Mouse (Mus musculus) testis, postnatal 10 days (tissue): ENCODE results near the gene Gm8122.
"Not testable (repeated sequence)": the region's sequence is repeated elsewhere in the genome, so short reads cannot be mapped to it uniquely, and the experiment has no call there.

Source experiments
- DNase-seq: peaks from one replicate; pipeline ENCODE4 v3.0.0; 2021; ENCODE audit warnings: low spot score

Gene Gm8122

GRCm38 (mm10) chr14:43235204-43235603, at the start of gene Gm8122:
Gm8122 (minus strand) TSS chr14:43235304.
- DNase-seq = not testable (repeated sequence)

DNA sequence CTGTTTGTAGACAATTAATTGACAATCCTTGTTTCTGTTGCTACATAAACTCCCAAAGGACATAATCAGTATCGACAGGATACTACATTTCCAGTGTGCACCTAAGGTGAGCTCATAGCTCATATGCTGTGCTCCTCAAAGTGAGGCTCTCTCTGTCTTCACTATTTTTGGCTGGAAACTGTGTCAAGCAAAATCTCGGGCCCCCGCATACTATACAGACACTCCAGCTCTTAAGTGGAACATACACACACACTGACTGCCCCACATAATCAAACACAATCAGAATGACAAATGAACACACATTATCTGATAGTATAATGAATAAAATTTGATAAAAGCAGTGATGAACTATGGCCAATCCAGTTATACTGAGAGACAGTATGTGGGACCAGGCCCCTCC, 43.6 kb upstream of the Gm8122 start:
- peak; percentile 60 for DNase-seq

- not testable (repeated sequence) for DNase-seq
Measured at GRCm38 (mm10) chr14:43278146-43278545, 43.0 kb upstream of the Gm8122 start.

- DNase-seq = not testable (repeated sequence)
Measured at GRCm38 (mm10) chr14:43277468-43277867, 42.4 kb upstream of the Gm8122 start.

GRCm38 (mm10) chr14:43275752-43276151, 40.6 kb upstream of the Gm8122 start:
- DNase-seq = not testable (repeated sequence)

DNA sequence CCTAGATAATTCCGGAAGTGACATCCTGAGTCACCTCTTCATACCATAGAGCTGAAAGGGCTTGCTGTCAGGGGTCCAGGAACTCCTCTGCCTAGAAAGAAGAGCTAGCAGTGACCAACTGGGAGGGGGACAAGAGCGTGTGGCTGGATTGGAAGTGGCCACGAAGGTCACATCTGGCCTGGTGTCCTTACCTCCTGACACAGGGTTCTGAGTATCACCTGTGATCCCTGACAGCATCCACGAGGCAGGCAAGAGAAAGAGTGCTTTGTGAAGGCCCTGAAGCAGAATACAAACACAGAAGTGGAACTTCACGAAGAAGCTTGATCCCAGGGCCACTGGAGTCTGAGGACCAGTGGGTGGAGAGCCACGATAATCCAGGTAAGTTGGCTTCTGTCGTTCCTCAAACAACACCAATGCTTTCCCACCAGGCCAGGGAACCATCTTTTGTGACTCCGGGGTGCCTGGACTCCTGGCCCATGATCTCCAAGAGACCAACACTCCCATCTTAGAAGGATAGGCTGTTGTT, 39.9 kb upstream of the Gm8122 start, which contains the start of gene Gm9732:
Gene Gm9732 (plus strand): TSS at position 51 of the 526 bp plus-strand sequence.
- peak; percentile 62 for DNase-seq

DNA sequence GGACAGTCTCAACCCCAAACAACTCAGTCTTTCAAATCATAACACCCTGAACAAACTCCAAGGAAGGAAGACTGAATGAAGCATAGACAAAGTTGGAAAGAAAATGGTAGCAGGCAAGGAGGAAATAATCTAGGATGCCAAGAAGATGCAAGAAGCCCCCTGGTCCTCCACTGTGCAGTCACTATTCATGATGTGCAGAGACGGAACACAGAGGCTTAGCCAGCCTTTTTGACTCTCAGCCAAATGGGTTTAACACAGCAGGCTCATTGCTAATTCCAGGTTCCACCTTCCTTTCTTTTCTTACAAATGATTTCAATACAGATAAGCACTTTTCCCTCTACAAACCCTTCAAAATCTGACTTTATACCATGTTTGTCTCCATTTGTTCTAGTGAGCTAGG, 38.1 kb upstream of the Gm8122 start:
- DNase-seq = not testable (repeated sequence)

- DNase-seq = not testable (repeated sequence)
Measured at GRCm38 (mm10) chr14:43269211-43269610, 34.1 kb upstream of the Gm8122 start.

GRCm38 (mm10) chr14:43268521-43269084, 33.5 kb upstream of the Gm8122 start:
- DNase-seq = not testable (repeated sequence)

DNA sequence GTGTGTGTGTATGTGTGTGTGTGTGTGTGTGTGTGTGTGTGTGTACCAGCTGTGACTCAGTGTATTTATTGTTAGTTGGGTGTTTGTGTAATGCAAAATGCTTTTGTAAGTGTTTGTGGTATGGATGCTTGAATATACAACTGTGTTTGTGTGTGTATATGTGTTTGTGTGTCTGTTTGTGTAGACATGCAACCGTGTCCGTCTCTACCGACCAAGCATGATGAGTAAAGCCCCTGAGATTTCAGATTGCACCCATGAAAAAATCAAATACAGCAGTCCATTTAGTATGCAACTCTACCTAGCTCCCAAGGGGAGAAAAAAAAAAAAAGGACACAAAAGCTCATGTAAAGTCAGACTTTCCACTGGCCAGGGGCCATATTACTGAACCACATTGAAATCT, 28.3 kb upstream of the Gm8122 start:
- DNase-seq = not testable (repeated sequence)

DNA sequence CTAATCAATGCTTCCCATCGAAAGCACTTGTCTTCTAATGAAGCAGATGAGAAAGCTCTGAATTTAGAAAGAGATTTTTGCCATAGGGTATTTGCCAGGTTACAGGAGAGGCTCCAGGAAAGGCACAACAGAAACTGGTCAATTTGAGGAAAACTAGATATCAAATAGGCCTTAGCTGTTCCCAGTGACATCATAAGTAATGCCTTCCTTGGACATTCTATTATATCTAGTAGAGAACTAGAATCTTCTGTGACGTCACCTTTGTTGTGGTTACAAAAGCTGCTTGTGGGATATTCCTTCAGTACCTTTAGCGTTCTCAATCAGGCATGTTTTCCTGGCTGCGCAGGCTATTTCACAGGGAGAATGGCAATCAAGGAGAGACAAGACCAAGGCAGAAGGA, 23.2 kb upstream of the Gm8122 start, which contains the start of gene Gm8126:
Gene Gm8126 (plus strand): TSS at position 301 of the 400 bp plus-strand sequence.
- not testable (repeated sequence) for DNase-seq

- DNase-seq = not testable (repeated sequence)
Measured at GRCm38 (mm10) chr14:43256511-43256910, 21.4 kb upstream of the Gm8122 start.

GRCm38 (mm10) chr14:43250549-43251253, 15.6 kb upstream of the Gm8122 start:
- DNase-seq = not testable (repeated sequence)

DNA sequence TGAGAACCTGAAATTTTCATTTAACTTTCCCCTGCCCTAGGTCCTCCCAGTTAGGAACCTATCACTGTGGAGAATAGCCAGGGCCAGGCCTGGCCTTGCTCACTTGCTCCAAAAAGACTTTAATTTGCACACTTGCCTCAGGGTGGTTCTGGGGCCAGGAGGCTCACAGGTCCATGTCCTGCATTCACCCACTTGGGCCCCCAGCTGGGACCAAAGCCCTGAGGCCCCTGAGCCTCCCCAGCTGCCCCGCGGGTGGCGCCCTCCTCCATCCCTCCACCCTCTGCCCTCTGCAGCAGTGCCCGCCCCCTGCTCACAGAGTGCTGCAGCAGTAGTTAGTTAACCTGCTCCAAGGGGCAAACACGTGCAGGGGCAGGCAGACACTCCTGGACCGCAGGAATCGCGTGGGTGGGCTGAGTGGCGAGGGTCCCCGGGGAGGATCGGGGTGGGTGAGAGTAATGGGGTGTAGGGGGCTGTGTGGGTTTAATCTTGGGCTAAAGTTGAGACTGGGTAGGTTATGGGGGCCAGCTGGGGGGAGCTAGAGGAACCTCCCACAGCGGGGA, 14.6 kb upstream of the Gm8122 start:
- peak; percentile 57 for DNase-seq

DNA sequence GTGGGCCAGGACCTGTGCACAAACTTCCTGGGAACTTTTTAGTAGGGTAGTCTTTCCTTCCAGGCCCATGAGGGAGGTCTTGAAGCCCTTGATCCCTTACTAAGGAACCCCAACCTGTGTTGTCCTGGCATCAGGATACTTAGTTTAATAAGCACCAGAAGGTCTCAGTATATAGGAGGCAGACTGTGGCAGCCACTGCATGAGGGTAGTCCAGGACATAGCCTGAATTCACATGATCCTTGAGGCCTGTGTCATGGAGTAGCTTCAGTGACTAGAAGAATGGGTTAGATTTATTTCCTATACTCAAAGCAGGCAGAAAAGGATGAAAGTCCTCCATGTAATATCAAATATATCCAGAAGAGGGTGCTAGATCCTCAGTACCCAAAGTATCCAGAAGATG, 2.7 kb upstream of the Gm8122 start:
- DNase-seq = not testable (repeated sequence)
